Mouse (Mus musculus) hindbrain, postnatal 0 days (tissue): ENCODE results near the gene Psmb3. TPM values are rescaled to one million over a fixed set of nuclear protein-coding genes. Genes with fewer than 3 reads are reported as not detected.

Experiments
- ATAC-seq: fragments of 200-750 bp; cut with Nextera tagmentation; 2 replicates; pipeline ENCODE4 v1.8.0; 2017; ENCODE audit warnings: mild to moderate bottlenecking, moderate TSS enrichment, moderate library complexity
- DNase-seq: peaks from one replicate; pipeline ENCODE4 v3.0.0-alpha.2; 2015; ENCODE audit warnings: low spot score
- H3K27ac ChIP-seq: fragments of 300-500 bp; sonication (generic); 2 replicates; pipeline ENCODE4 v1.5.1; 2014; ENCODE audit warnings: mild to moderate bottlenecking
- H3K27me3 ChIP-seq: fragments of 300-500 bp; sonication (generic); 2 replicates; pipeline ENCODE4 v1.6.1; 2014; ENCODE audit warnings: low read length, mixed read lengths; ENCODE audit not compliant: insufficient read depth
- H3K36me3 ChIP-seq: fragments of 300-500 bp; sonication (generic); 2 replicates; pipeline ENCODE4 v1.6.1; 2014; ENCODE audit warnings: low read length, mixed read lengths; ENCODE audit not compliant: insufficient read depth
- H3K4me1 ChIP-seq: fragments of 300-500 bp; sonication (generic); 2 replicates; pipeline ENCODE4 v1.6.1; 2014; ENCODE audit warnings: antibody characterized with exemption, low read length, mixed read lengths; ENCODE audit not compliant: insufficient read depth
- H3K4me2 ChIP-seq: fragments of 300-500 bp; sonication (generic); 2 replicates; pipeline ENCODE4 v1.6.1; 2014; ENCODE audit warnings: low read depth, mild to moderate bottlenecking, low read length, moderate library complexity, mixed read lengths
- H3K4me3 ChIP-seq: fragments of 300-500 bp; sonication (generic); 2 replicates; pipeline ENCODE4 v1.5.1; 2014; ENCODE audit warnings: low read length
- H3K9ac ChIP-seq: fragments of 300-500 bp; sonication (generic); replicated peaks from 2 replicates; pipeline ENCODE4 v1.6.1; 2014; ENCODE audit warnings: mild to moderate bottlenecking, low read length, moderate library complexity, mixed read lengths
- H3K9me3 ChIP-seq: fragments of 300-500 bp; sonication (generic); 2 replicates; pipeline ENCODE4 v1.6.1; 2016; ENCODE audit warnings: low read length, mixed read lengths
- CTCF ChIP-seq: IDR thresholded peaks from 2 replicates; pipeline ENCODE4 v1.5.1; 2016; ENCODE audit warnings: antibody characterized with exemption, control low read depth, low read depth
- WGBS: fragments of 180-500 bp; shearing (Covaris S2); extraction: QIAGEN DNeasy Blood & Tissue Kit; methylation state at CpG from one replicate; pipeline ENCODE4 v1.1.7; 2014; 5-methylcytosine and 5-hydroxymethylcytosine counted together
- polyA plus RNA-seq: library from polyadenylated mRNA; unstranded; fragments of >200 nt; fragmentation: Nextera tagmentation; extraction: Ambion mirVana; gene quantifications from 2 replicates; pipeline ENCODE4 v1.2.1, GENCODE M21; 2015
- total RNA-seq: library from RNA; depleted of rRNA; stranded (reverse); fragments of >200 nt; gene quantifications from 2 replicates; pipeline ENCODE4 v1.2.3, GENCODE M21; 2014

The Psmb3 gene
- total and polyA plus RNA-seq, 2 experiments from 2014 or later = 498 to 523 TPM

GRCm38 (mm10) chr11:97662893-97663527, 40.2 kb upstream of the Psmb3 start, which contains the start of gene Mllt6:
Gene Mllt6, plus strand, starts transcription at chr11:97663414.
- Histone ChIP-seq H3K4me1 (peaks cover 15% of the 10 kb centered on the region; the same call in 1 of the 2 replicates), H3K9ac (peak within 1 kb of the TSS; percentile 62), H3K27me3 (peaks cover 9% of the 10 kb centered on the region; the same call in 1 of the 2 replicates), H3K36me3 (peaks cover 8% of the 10 kb centered on the region; the same call in 1 of the 2 replicates), H3K9me3 (no peaks in the 10 kb centered on the region), H3K4me3 (peak within 1 kb of the TSS; percentile 87), H3K4me2 (peak within 1 kb of the TSS; percentile 92), H3K27ac (peak within 1 kb of the TSS; percentile 32)
- 1% methylated on average over 22 of the region's 76 CpGs for WGBS
- ATAC-seq (peak; percentile 78), DNase-seq (peak; percentile 94)
- no peak for TF ChIP-seq CTCF

GRCm38 (mm10) chr11:97663528-97664338, 39.5 kb upstream of the Psmb3 start:
- peaks cover 11% of the 10 kb centered on the region; the same call in 1 of the 2 replicates for H3K36me3 ChIP-seq
- under 1% methylated on average over 32 of the region's 57 CpGs for WGBS
- peak overlapping the region; percentile 62 for H3K9ac ChIP-seq
- peaks cover 15% of the 10 kb centered on the region; the same call in 1 of the 2 replicates for H3K4me1 ChIP-seq
- peaks cover 9% of the 10 kb centered on the region; the same call in 1 of the 2 replicates for H3K27me3 ChIP-seq
- no peak for ATAC-seq
- no peaks in the 10 kb centered on the region for H3K9me3 ChIP-seq
- H3K27ac ChIP-seq = peak overlapping the region; percentile 32; the same call in 1 of the 2 replicates
- peak overlapping the region; percentile 87 for H3K4me3 ChIP-seq
- peak overlapping the region; percentile 92 for H3K4me2 ChIP-seq
- TF ChIP-seq CTCF = no peak
- peak; percentile 57 for DNase-seq

GRCm38 (mm10) chr11:97664339-97664665, 38.9 kb upstream of the Psmb3 start:
- peaks cover 9% of the 10 kb centered on the region; the same call in 1 of the 2 replicates for H3K27me3 ChIP-seq
- H3K4me2 ChIP-seq = peak overlapping the region; percentile 92
- DNase-seq (no peak), ATAC-seq (no peak)
- H3K36me3 ChIP-seq = peaks cover 12% of the 10 kb centered on the region; the same call in 1 of the 2 replicates
- no peak for TF ChIP-seq CTCF
- peak overlapping the region; percentile 62 for H3K9ac ChIP-seq
- H3K9me3 ChIP-seq = no peaks in the 10 kb centered on the region
- H3K4me1 ChIP-seq = peaks cover 13% of the 10 kb centered on the region; the same call in 1 of the 2 replicates
- peak overlapping the region; percentile 87 for H3K4me3 ChIP-seq
- 1% methylated on average over 6 of the region's 8 CpGs for WGBS
- H3K27ac ChIP-seq = no peak overlapping the region

- peaks cover 9% of the 10 kb centered on the region; the same call in 1 of the 2 replicates for H3K27me3 ChIP-seq
- H3K4me1 ChIP-seq = peaks cover 11% of the 10 kb centered on the region; the same call in 1 of the 2 replicates
- WGBS = 32% methylated on average over 6 of the region's 6 CpGs
- ATAC-seq (no peak), DNase-seq (no peak)
- no peaks in the 10 kb centered on the region for H3K9me3 ChIP-seq
- peak overlapping the region; percentile 92 for H3K4me2 ChIP-seq
- H3K4me3 ChIP-seq = peak overlapping the region; percentile 87
- H3K36me3 ChIP-seq = peaks cover 17% of the 10 kb centered on the region; the same call in 1 of the 2 replicates
- peak overlapping the region; percentile 62; the same call in 1 of the 2 replicates for H3K9ac ChIP-seq
- H3K27ac ChIP-seq = no peak overlapping the region
- TF ChIP-seq CTCF = no peak
Measured at GRCm38 (mm10) chr11:97664771-97665240, 38.4 kb upstream of the Psmb3 start.

GRCm38 (mm10) chr11:97665431-97665830, 37.8 kb upstream of the Psmb3 start:
- no peak for TF ChIP-seq CTCF
- H3K4me1 ChIP-seq = peaks cover 10% of the 10 kb centered on the region; the same call in 1 of the 2 replicates
- H3K36me3 ChIP-seq = peaks cover 17% of the 10 kb centered on the region; the same call in 1 of the 2 replicates
- WGBS = 88% methylated on average over 13 of the region's 13 CpGs
- H3K27me3 ChIP-seq = peaks cover 9% of the 10 kb centered on the region; the same call in 1 of the 2 replicates
- no peaks in the 10 kb centered on the region for H3K9me3 ChIP-seq
- DNase-seq (no peak), ATAC-seq (no peak)
- H3K4me2 ChIP-seq = no peak overlapping the region
- H3K9ac ChIP-seq = no peak overlapping the region
- H3K4me3 ChIP-seq = no peak overlapping the region
- no peak overlapping the region for H3K27ac ChIP-seq

GRCm38 (mm10) chr11:97666221-97666620, 37.0 kb upstream of the Psmb3 start:
- 90% methylated on average over 7 of the region's 7 CpGs for WGBS
- Histone ChIP-seq H3K27ac (no peak overlapping the region), H3K4me1 (peaks cover 6% of the 10 kb centered on the region; the same call in 1 of the 2 replicates), H3K27me3 (peaks cover 9% of the 10 kb centered on the region; the same call in 1 of the 2 replicates), H3K9me3 (no peaks in the 10 kb centered on the region), H3K4me2 (no peak overlapping the region), H3K36me3 (peaks cover 24% of the 10 kb centered on the region; the same call in 1 of the 2 replicates), H3K4me3 (no peak overlapping the region), H3K9ac (no peak overlapping the region)
- DNase-seq = no peak
- ATAC-seq = no peak
- peak; percentile 50 for TF ChIP-seq CTCF
